Mouse (Mus musculus) heart, embryonic 15.5 days (tissue): ENCODE data around the gene Osbp. TPM values are rescaled to one million over a fixed set of nuclear protein-coding genes. Genes with fewer than 3 reads are reported as not detected.

Source experiments
- ATAC-seq: fragments of 200-750 bp; cut with Nextera tagmentation; replicated peaks from 2 replicates; pipeline ENCODE4 v1.8.0; 2017; ENCODE audit warnings: low read depth, moderate TSS enrichment; ENCODE audit not compliant: insufficient number of reproducible peaks, insufficient read depth, low FRiP score
- H3K27ac ChIP-seq: fragments of 300-500 bp; sonication (generic); 2 replicates; pipeline ENCODE4 v1.5.1; 2015; ENCODE audit warnings: mild to moderate bottlenecking, inconsistent platforms
- H3K27me3 ChIP-seq: fragments of 300-500 bp; sonication (generic); 2 replicates; pipeline ENCODE4 v1.6.1; 2015; ENCODE audit warnings: inconsistent platforms
- H3K36me3 ChIP-seq: fragments of 300-500 bp; sonication (generic); 2 replicates; pipeline ENCODE4 v1.6.1; 2015; ENCODE audit warnings: mild to moderate bottlenecking, inconsistent platforms
- H3K4me1 ChIP-seq: fragments of 300-500 bp; sonication (generic); replicated peaks from 2 replicates; pipeline ENCODE4 v1.6.1; 2015; ENCODE audit warnings: inconsistent platforms
- H3K4me2 ChIP-seq: fragments of 300-500 bp; sonication (generic); 2 replicates; pipeline ENCODE4 v1.6.1; 2015; ENCODE audit warnings: inconsistent platforms, mild to moderate bottlenecking, moderate library complexity
- H3K4me3 ChIP-seq: fragments of 300-500 bp; sonication (generic); 2 replicates; pipeline ENCODE4 v1.5.1; 2015; ENCODE audit warnings: mild to moderate bottlenecking, inconsistent platforms
- H3K9ac ChIP-seq: fragments of 300-500 bp; sonication (generic); 2 replicates; pipeline ENCODE4 v1.6.1; 2015; ENCODE audit warnings: mild to moderate bottlenecking, inconsistent platforms
- H3K9me3 ChIP-seq: fragments of 300-500 bp; sonication (generic); replicated peaks from 2 replicates; pipeline ENCODE4 v1.6.1; 2016; ENCODE audit warnings: inconsistent platforms
- WGBS: fragments of 180-500 bp; shearing (Covaris S2); methylation state at CpG from one replicate; pipeline ENCODE4 v1.1.7; 2015; ENCODE audit warnings: mixed read lengths; 5-methylcytosine and 5-hydroxymethylcytosine counted together
- polyA plus RNA-seq: library from polyadenylated mRNA; unstranded; fragments of >200 nt; fragmentation: Nextera tagmentation; extraction: Ambion mirVana; gene quantifications from 2 replicates; pipeline ENCODE4 v1.2.1, GENCODE M21; 2015

Gene Osbp
- polyA plus RNA-seq, 1 experiment from 2014 or later = 4.3 TPM

DNA sequence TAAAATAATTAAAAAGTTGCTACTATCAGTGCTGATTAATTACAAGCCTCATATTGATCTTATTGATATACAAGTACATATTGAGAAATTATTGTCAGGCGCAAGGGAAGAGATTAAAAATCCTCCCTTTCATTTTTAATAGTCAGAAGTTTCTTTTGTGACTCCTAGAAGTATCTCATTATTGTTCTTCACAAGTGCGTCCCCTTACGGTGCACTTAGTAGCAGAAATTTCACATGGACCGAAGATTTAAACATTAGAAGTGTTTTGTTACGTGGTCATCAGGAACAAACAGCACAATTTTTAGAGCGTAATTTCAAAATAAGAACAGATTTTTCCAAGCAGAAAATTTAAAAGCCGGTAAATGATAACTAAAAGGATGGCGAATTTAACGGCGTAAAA, 46.9 kb downstream of the Osbp start:
- no peak for ATAC-seq
- peak overlapping the region; percentile 79 for H3K4me2 ChIP-seq
- WGBS = 2% methylated on average over 10 of the region's 10 CpGs

GRCm38 (mm10) chr19:12013228-12013627, 47.5 kb downstream of the Osbp start:
- peak overlapping the region; percentile 79 for H3K4me2 ChIP-seq
- H3K9me3 ChIP-seq = no peaks in the 10 kb centered on the region
- no peak for ATAC-seq
- WGBS = 2% methylated on average over 12 of the region's 12 CpGs
- no peaks in the 10 kb centered on the region for H3K36me3 ChIP-seq
- peak overlapping the region; percentile 67 for H3K4me3 ChIP-seq
- 0 out of 2 replicates have a peak, but pooled peaks cover 10% of the 10 kb centered on the region for H3K4me1 ChIP-seq
- H3K27ac ChIP-seq = peak overlapping the region; percentile 51
- no peaks in the 10 kb centered on the region for H3K27me3 ChIP-seq
- peak overlapping the region; percentile 47 for H3K9ac ChIP-seq

More for the DNA sequence above, 46.9 kb downstream of the Osbp start:
- Histone ChIP-seq H3K9me3 (no peaks in the 10 kb centered on the region), H3K4me3 (peak overlapping the region; percentile 67), H3K36me3 (no peaks in the 10 kb centered on the region), H3K9ac (peak overlapping the region; percentile 47; the same call in 1 of the 2 replicates), H3K27ac (peak overlapping the region; percentile 87), H3K27me3 (no peaks in the 10 kb centered on the region), H3K4me1 (peaks cover 10% of the 10 kb centered on the region; the same call in 1 of the 2 replicates)

GRCm38 (mm10) chr19:12015708-12016107, 50.0 kb downstream of the Osbp start:
- H3K4me2 ChIP-seq = no peak overlapping the region
- ATAC-seq = no peak
- H3K27me3 ChIP-seq = no peaks in the 10 kb centered on the region
- no peak overlapping the region for H3K9ac ChIP-seq
- H3K4me1 ChIP-seq = no peaks in the 10 kb centered on the region
- WGBS = 62% methylated on average over 8 of the region's 8 CpGs
- no peaks in the 10 kb centered on the region for H3K9me3 ChIP-seq
- no peaks in the 10 kb centered on the region for H3K36me3 ChIP-seq
- no peak overlapping the region for H3K4me3 ChIP-seq
- no peak overlapping the region for H3K27ac ChIP-seq

DNA sequence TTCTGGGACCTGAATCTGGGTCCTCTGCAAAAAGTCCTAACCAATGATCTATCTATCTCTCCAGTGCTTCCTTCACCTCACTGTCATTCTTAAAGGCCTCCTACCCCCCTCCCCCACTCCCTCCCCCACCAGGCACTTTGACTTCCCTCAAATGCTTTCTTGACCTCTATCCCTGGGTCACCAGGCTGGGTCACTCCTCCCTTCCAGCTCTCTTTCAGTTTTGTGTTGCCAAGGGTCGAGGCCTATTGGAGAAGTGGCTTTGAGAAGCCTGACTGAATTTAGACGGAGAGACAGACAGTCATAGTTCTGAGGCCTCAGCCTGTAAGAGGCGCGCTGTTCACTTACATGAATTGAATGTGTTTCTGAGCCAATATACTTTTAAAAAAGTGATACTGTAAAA, 50.5 kb downstream of the Osbp start:
- H3K4me1 ChIP-seq = no peaks in the 10 kb centered on the region
- no peaks in the 10 kb centered on the region for H3K36me3 ChIP-seq
- H3K9ac ChIP-seq = no peak overlapping the region
- H3K9me3 ChIP-seq = no peaks in the 10 kb centered on the region
- WGBS = 84% methylated on average over 4 of the region's 4 CpGs
- H3K4me3 ChIP-seq = no peak overlapping the region
- H3K27me3 ChIP-seq = no peaks in the 10 kb centered on the region
- no peak overlapping the region for H3K4me2 ChIP-seq
- no peak overlapping the region for H3K27ac ChIP-seq
- ATAC-seq = no peak

DNA sequence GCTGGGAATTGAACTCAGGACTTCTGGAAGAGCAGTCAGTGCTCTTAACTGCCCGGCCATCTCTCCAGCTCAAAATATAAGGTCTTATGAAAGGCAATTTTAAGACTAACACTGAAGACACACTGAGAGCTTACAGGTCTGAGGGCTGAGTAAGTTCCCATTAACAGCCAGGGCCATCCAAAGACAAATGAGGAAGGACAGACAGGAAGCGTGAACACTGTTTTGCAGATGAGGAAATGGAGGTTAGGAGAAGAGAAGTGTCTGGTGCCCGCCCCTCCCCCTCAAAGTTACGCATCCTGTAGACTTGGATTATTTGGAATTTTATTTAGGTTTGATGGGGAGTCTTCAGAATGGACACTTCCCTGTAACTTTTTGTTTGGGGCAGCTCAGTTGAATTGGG, 58.4 kb downstream of the Osbp start:
- Histone ChIP-seq H3K36me3 (no peaks in the 10 kb centered on the region), H3K9ac (no peak overlapping the region), H3K4me3 (no peak overlapping the region), H3K27me3 (no peaks in the 10 kb centered on the region), H3K9me3 (no peaks in the 10 kb centered on the region), H3K4me1 (no peaks in the 10 kb centered on the region), H3K27ac (no peak overlapping the region), H3K4me2 (no peak overlapping the region)
- 78% methylated on average over 4 of the region's 4 CpGs for WGBS
- no peak for ATAC-seq

- ATAC-seq = no peak
- no peaks in the 10 kb centered on the region for H3K36me3 ChIP-seq
- 71% methylated on average over 3 of the region's 3 CpGs for WGBS
- H3K4me1 ChIP-seq = no peaks in the 10 kb centered on the region
- no peak overlapping the region for H3K4me2 ChIP-seq
- no peak overlapping the region for H3K27ac ChIP-seq
- no peak overlapping the region for H3K9ac ChIP-seq
- no peaks in the 10 kb centered on the region for H3K9me3 ChIP-seq
- H3K4me3 ChIP-seq = no peak overlapping the region
- H3K27me3 ChIP-seq = no peaks in the 10 kb centered on the region
These were observed 59.6 kb downstream of the Osbp start for GRCm38 (mm10) chr19:12025333-12025732.

- H3K9ac ChIP-seq = no peak overlapping the region
- 42% methylated on average over 2 of the region's 2 CpGs for WGBS
- ATAC-seq = no peak
These were observed 60.9 kb downstream of the Osbp start for GRCm38 (mm10) chr19:12026606-12027005.

DNA sequence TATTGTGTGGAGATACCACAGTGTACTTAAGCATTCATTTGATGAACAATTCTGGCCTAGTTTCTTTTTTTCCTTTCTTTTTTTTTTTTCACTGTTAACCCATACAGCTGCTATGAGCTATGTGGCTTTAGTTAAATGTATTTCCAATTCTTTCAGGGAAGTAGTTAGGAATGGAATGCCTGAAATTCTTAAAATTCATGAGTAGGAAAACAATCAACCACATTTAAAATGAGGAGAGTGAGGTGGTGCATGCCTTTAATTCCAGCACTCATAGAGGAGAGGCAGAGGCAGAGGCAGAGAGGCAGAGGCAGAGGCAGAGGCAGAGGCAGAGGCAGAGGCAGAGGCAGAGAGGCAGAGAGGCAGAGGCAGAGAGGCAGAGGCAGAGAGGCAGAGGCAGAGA, 72.0 kb downstream of the Osbp start:
- Histone ChIP-seq H3K27ac (no peak overlapping the region), H3K4me2 (no peak overlapping the region), H3K4me3 (no peak overlapping the region), H3K9ac (no peak overlapping the region), H3K4me1 (no peaks in the 10 kb centered on the region), H3K36me3 (no peaks in the 10 kb centered on the region), H3K27me3 (no peaks in the 10 kb centered on the region), H3K9me3 (no peaks in the 10 kb centered on the region)
- no peak for ATAC-seq

More at GRCm38 (mm10) chr19:12026606-12027005, 60.9 kb downstream of the Osbp start:
- H3K36me3 ChIP-seq = no peaks in the 10 kb centered on the region
- no peak overlapping the region for H3K27ac ChIP-seq
- H3K4me3 ChIP-seq = no peak overlapping the region
- H3K4me1 ChIP-seq = no peaks in the 10 kb centered on the region
- no peaks in the 10 kb centered on the region for H3K27me3 ChIP-seq
- H3K9me3 ChIP-seq = no peaks in the 10 kb centered on the region
- no peak overlapping the region for H3K4me2 ChIP-seq

GRCm38 (mm10) chr19:12041217-12041616, 75.5 kb downstream of the Osbp start, which contains the start of gene Olfr1423:
Gene Olfr1423 (minus strand): TSS chr19:12041317.
- H3K9ac ChIP-seq = no peak within 1 kb of the TSS
- no peaks in the 10 kb centered on the region for H3K4me1 ChIP-seq
- no peak within 1 kb of the TSS for H3K4me2 ChIP-seq
- no peak within 1 kb of the TSS for H3K27ac ChIP-seq
- ATAC-seq = no peak
- no peaks in the 10 kb centered on the region for H3K9me3 ChIP-seq
- no peaks in the 10 kb centered on the region for H3K27me3 ChIP-seq
- H3K4me3 ChIP-seq = no peak within 1 kb of the TSS
- H3K36me3 ChIP-seq = no peaks in the 10 kb centered on the region
- 46% methylated on average over 2 of the region's 2 CpGs for WGBS

GRCm38 (mm10) chr19:12043163-12043562, 77.4 kb downstream of the Osbp start:
- Histone ChIP-seq H3K27ac (no peak overlapping the region), H3K4me2 (no peak overlapping the region), H3K27me3 (no peaks in the 10 kb centered on the region), H3K4me3 (no peak overlapping the region), H3K36me3 (no peaks in the 10 kb centered on the region), H3K9ac (no peak overlapping the region), H3K4me1 (no peaks in the 10 kb centered on the region), H3K9me3 (no peaks in the 10 kb centered on the region)
- no peak for ATAC-seq
- 79% methylated on average over 5 of the region's 5 CpGs for WGBS
